Mouse (Mus musculus) embryonic facial prominence, embryonic 10.5 days (tissue): ENCODE data around the gene Eid2b. TPM values are rescaled to one million over a fixed set of nuclear protein-coding genes. Genes with fewer than 3 reads are reported as not detected.
A peak's percentile ranks its signal among the peaks of the same experiment; 100 is the strongest.

ENCODE experiments used
- DNase-seq: peaks from one replicate; pipeline ENCODE4 v3.0.0-alpha.2; 2017; ENCODE audit warnings: low spot score
- H3K27ac ChIP-seq: fragments of 300-500 bp; sonication (generic); replicated peaks from 2 replicates; pipeline ENCODE4 v1.5.1; 2016; ENCODE audit warnings: mild to moderate bottlenecking
- H3K27me3 ChIP-seq: fragments of 300-500 bp; sonication (generic); replicated peaks from 2 replicates; pipeline ENCODE4 v1.6.1; 2016; ENCODE audit warnings: low read depth, mild to moderate bottlenecking; ENCODE audit not compliant: poor library complexity, severe bottlenecking
- H3K36me3 ChIP-seq: fragments of 300-500 bp; sonication (generic); replicated peaks from 2 replicates; pipeline ENCODE4 v1.6.1; 2016; ENCODE audit warnings: mild to moderate bottlenecking, moderate library complexity
- H3K4me1 ChIP-seq: fragments of 300-500 bp; sonication (generic); 2 replicates; pipeline ENCODE4 v1.6.1; 2016
- H3K4me3 ChIP-seq: fragments of 300-500 bp; sonication (generic); 2 replicates; pipeline ENCODE4 v1.5.1; 2016; ENCODE audit warnings: mild to moderate bottlenecking, moderate library complexity
- H3K9me3 ChIP-seq: fragments of 300-500 bp; sonication (generic); 2 replicates; pipeline ENCODE4 v1.6.1; 2016; ENCODE audit warnings: mild to moderate bottlenecking
- WGBS: fragments of 180-500 bp; shearing (Covaris S2); methylation state at CpG from one replicate; pipeline ENCODE4 v1.1.7; 2016; 5-methylcytosine and 5-hydroxymethylcytosine counted together
- polyA plus RNA-seq: library from polyadenylated mRNA; unstranded; fragments of >200 nt; fragmentation: Nextera tagmentation; extraction: Ambion mirVana; gene quantifications from 2 replicates; pipeline ENCODE4 v1.2.1, GENCODE M21; 2016

Gene Eid2b
- polyA plus RNA-seq, 1 experiment from 2014 or later, result 9.7 TPM

- Histone ChIP-seq H3K9me3 (peaks cover 6% of the 10 kb centered on the region; the same call in 1 of the 2 replicates), H3K27me3 (no peaks in the 10 kb centered on the region), H3K27ac (no peak overlapping the region), H3K4me1 (peaks cover 8% of the 10 kb centered on the region), H3K4me3 (peak overlapping the region; percentile 86), H3K36me3 (peaks cover 46% of the 10 kb centered on the region)
- DNase-seq, result peak; percentile 28
- WGBS, result 92% methylated on average over 12 of the region's 12 CpGs
Measured at GRCm38 (mm10) chr7:28269355-28269754, 8.2 kb upstream of the Eid2b start.

GRCm38 (mm10) chr7:28271761-28272160 lies 5.8 kb upstream of the Eid2b start:
- WGBS, result 72% methylated on average over 3 of the region's 3 CpGs
- Histone ChIP-seq H3K27ac (no peak overlapping the region), H3K4me1 (peaks cover 11% of the 10 kb centered on the region), H3K4me3 (no peak overlapping the region), H3K36me3 (peaks cover 46% of the 10 kb centered on the region), H3K27me3 (no peaks in the 10 kb centered on the region), H3K9me3 (peaks cover 6% of the 10 kb centered on the region; the same call in 1 of the 2 replicates)
- no peak for DNase-seq

DNA sequence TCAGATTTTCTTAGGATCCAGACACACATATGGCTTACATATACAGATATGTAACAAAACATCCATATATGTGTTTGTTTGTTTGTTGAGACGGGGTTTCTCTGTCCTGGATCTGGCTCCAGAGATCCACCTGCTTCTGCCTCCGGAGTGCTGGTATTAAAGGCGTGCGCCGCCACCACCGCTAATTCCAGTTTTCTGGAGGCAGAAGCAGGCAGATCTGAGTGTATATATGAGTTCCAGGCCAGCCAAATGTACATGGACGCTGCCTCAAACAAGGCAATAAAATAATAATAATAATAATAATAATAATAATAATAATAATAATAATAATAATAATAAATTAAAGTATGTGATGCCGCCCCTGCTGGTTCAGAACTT lies 313 bp upstream of the Eid2b start:
- peak overlapping the region; percentile 78 for H3K4me3 ChIP-seq
- H3K27me3 ChIP-seq, result no peaks in the 10 kb centered on the region
- H3K27ac ChIP-seq, result no peak overlapping the region
- peaks cover 11% of the 10 kb centered on the region for H3K4me1 ChIP-seq
- H3K36me3 ChIP-seq, result peaks cover 17% of the 10 kb centered on the region
- WGBS, result 61% methylated on average over 8 of the region's 8 CpGs
- H3K9me3 ChIP-seq, result no peaks in the 10 kb centered on the region
- no peak for DNase-seq

DNA sequence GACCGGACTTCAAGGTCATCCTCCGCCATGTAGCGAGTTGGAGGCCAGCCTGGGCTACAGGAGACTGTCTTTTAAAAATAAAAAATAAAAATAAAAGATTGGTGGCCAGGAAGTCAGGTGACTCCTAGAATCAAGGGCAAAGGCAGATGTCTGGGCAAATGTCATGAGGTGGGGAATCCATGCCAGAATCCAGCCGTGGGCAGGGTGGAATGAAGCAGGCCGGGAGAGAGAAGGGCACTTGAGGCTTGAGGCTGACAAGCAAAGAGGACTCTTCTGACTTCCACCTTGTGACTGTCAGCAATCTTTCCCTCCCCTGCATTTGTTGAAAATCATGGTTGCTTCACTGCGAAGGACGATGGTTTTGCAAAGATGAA lies 727 bp downstream of the Eid2b start:
- H3K9me3 ChIP-seq, result no peaks in the 10 kb centered on the region
- H3K27me3 ChIP-seq, result no peaks in the 10 kb centered on the region
- peaks cover 11% of the 10 kb centered on the region for H3K4me1 ChIP-seq
- H3K4me3 ChIP-seq, result peak overlapping the region; percentile 78
- H3K36me3 ChIP-seq, result peaks cover 6% of the 10 kb centered on the region
- 85% methylated on average over 7 of the region's 7 CpGs for WGBS
- H3K27ac ChIP-seq, result peak overlapping the region; percentile 93
- no peak for DNase-seq

DNA sequence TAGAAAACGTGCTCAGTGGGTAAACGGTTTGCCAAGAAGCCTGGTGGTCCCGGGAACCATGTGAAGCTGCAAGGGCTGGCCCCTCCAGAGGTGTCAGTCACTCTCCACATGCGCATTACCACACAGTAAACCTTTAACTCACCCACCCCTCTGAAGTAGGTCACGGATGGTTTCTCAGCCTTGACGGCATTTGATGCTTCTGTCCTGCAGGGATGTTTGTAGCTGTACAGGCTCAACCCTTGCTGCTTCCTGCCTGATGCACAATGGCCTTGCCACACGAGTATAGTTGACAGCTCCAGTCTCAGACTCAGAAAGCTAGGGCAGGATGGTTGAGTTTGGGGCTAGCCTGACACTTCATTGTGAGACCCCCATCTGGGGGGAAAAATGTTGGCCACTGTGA lies 3.1 kb downstream of the Eid2b start:
- WGBS, result 82% methylated on average over 7 of the region's 7 CpGs
- Histone ChIP-seq H3K27me3 (no peaks in the 10 kb centered on the region), H3K36me3 (no peaks in the 10 kb centered on the region), H3K27ac (no peak overlapping the region), H3K9me3 (no peaks in the 10 kb centered on the region), H3K4me3 (no peak overlapping the region), H3K4me1 (peaks cover 8% of the 10 kb centered on the region)
- DNase-seq, result no peak

- no peak overlapping the region; the same call in 1 of the 2 replicates for H3K27ac ChIP-seq
- 1% methylated on average over 18 of the region's 18 CpGs for WGBS
- no peaks in the 10 kb centered on the region for H3K9me3 ChIP-seq
- peak; percentile 54 for DNase-seq
- H3K36me3 ChIP-seq, result no peaks in the 10 kb centered on the region
- peaks cover 32% of the 10 kb centered on the region for H3K4me1 ChIP-seq
- peak overlapping the region; percentile 47 for H3K4me3 ChIP-seq
- H3K27me3 ChIP-seq, result peaks cover 83% of the 10 kb centered on the region
Measured at GRCm38 (mm10) chr7:28290165-28290564, 12.6 kb downstream of the Eid2b start.

DNA sequence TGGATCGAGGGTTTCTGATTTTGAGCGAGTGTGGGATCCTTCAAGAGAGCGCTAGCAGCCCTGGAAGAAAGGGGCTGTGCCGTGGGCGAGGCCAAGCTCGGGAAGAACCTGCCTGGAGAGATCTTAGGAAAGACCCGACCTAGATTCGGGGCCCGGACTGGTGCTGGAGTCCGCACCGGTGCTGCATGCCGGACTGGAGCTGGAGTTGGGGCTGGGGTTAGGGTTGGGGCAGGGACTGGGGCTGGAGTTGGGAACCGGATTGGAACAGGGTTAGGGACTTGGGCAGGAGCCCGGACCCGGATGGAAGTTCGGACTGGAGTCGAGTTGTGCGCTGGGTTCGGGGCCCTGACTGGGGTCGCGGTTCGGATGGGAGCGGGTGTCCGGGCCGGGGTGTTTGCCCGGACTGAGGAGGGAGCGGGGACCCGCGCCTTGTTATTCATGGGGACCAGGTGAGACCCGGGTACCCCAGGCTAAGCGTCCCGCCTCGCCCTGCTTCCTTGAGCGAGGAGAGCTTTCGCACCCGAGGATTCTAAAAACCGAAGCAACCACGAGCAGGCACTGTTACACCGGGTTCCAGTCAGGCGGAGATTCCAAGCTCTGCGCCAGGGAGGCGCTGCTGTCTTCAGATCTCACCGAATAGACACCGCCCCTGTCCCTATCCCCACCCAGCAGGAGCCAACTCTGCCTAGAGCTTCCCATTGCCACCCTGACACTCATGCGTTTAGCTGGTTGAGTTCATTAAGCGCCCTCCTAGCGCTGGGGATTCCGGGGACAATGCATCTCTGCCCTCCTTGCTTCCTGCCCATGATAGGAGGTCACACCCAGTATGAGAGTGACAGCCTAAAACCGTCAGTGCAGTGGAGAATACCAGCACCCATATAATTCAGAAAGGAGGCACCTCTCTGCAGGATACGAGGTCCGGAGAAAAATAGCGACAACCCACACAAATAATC lies 13.4 kb downstream of the Eid2b start, which contains the start of gene Selenov:
Gene Selenov (minus strand): TSS at position 549 of the 953 bp plus-strand sequence.
- peaks cover 34% of the 10 kb centered on the region for H3K4me1 ChIP-seq
- peak within 1 kb of the TSS; percentile 47 for H3K4me3 ChIP-seq
- no peaks in the 10 kb centered on the region for H3K36me3 ChIP-seq
- WGBS, result under 1% methylated on average over 52 of the region's 52 CpGs
- no peaks in the 10 kb centered on the region for H3K9me3 ChIP-seq
- H3K27ac ChIP-seq, result no peak within 1 kb of the TSS; the same call in 1 of the 2 replicates
- peaks cover 90% of the 10 kb centered on the region for H3K27me3 ChIP-seq
- peak; percentile 55 for DNase-seq

DNA sequence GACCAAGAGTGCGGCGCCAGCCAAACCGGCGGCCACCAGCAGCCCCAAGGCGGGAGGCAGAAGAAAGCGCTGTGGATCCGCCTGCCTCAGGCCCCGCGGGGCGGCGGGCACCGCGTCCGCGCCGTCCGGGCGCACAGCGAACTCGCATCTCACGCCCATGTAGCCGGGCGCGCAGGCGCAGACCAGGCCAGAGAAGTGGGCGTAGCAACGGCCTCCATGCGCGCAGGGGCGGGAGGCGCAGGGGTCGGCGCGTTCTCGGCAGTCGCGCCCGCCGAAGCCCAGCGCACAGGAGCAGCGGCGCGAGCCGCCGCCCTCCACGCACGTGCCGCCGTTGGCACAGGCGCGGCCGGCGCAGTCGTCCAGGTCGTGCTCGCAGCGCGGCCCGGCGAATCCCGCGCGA lies 16.9 kb downstream of the Eid2b start:
- Histone ChIP-seq H3K27ac (peak overlapping the region; percentile 70), H3K27me3 (peaks cover 100% of the 10 kb centered on the region)
- WGBS, result 2% methylated on average over 63 of the region's 63 CpGs

DNA sequence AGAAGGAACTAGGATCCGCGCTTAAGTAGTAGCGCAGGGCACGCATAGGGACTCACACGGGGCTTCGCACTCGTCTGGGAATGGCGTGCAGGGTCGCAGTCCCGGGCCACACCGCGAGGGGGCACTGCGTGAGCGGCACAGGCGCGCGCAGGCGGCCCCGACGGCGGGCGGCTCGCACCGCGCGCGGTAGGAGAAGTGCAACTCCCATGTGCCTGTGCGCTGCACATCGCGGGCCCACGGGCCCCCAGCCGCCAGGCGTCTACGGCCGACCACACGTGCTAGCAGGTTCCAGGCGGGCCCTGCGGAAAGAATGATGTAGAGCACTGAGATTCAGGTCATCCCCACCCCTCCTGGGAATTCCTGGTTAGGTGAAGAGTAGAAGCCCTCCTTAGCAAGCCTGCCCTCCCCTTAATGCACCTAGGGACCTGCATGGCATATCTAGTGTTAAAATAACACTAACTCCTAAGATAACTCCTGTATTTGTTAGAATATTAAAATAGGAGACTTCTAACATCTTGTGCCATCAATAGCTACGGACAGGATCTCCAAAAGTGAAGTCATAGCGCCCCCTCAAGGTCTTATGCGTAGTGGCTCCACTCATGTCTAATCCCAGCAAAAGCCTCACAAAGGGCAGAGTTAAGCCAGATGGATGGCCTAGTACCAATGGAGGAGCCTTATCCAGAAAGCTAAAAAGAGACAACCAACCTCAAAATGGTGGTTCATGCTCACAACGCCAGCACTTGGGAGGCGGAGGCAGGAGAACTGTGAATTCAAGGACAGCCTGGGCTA lies 21.5 kb downstream of the Eid2b start:
- Histone ChIP-seq H3K27me3 (peaks cover 98% of the 10 kb centered on the region), H3K36me3 (peaks cover 2% of the 10 kb centered on the region; the same call in 1 of the 2 replicates), H3K27ac (no peak overlapping the region; the same call in 1 of the 2 replicates), H3K4me1 (peaks cover 45% of the 10 kb centered on the region), H3K9me3 (no peaks in the 10 kb centered on the region), H3K4me3 (peak overlapping the region; percentile 47)
- 10% methylated on average over 43 of the region's 43 CpGs for WGBS
- DNase-seq, result peak; percentile 65

More for the DNA sequence above, 16.9 kb downstream of the Eid2b start:
- no peaks in the 10 kb centered on the region; the same call in 1 of the 2 replicates for H3K36me3 ChIP-seq
- peaks cover 35% of the 10 kb centered on the region for H3K4me1 ChIP-seq
- peak; percentile 89 for DNase-seq
- no peaks in the 10 kb centered on the region for H3K9me3 ChIP-seq
- peak overlapping the region; percentile 65 for H3K4me3 ChIP-seq

- H3K4me1 ChIP-seq, result peaks cover 32% of the 10 kb centered on the region
- peak within 1 kb of the TSS; percentile 53 for H3K4me3 ChIP-seq
- H3K36me3 ChIP-seq, result peaks cover 25% of the 10 kb centered on the region
- peak within 1 kb of the TSS; percentile 76 for H3K27ac ChIP-seq
- peak; percentile 82 for DNase-seq
- no peaks in the 10 kb centered on the region for H3K9me3 ChIP-seq
- H3K27me3 ChIP-seq, result peaks cover 70% of the 10 kb centered on the region
- WGBS, result 1% methylated on average over 30 of the region's 30 CpGs
Measured at GRCm38 (mm10) chr7:28301616-28302433, 24.3 kb downstream of the Eid2b start, which contains the start of gene Dll3. TSS of gene Dll3 (minus strand) at chr7:28302238.

DNA sequence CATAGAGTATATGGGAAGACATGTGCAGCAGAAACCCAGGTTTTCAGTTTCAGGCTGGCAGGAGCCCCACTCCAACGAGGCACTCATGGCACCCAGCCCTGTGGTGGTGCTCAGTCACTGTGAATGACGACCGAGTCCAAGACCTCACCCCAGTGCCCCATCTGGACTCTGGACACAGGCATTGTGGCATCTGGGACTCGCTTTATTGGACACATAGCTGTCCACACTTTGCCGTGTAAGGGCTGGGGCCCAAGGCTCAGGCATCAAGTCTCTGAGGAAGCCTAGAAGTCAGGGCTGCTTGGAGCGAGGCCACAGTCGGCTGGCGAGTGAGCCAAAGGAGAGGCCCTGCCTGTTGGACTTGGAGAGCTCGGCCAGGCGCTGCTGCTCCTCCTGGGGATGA lies 28.1 kb downstream of the Eid2b start:
- Histone ChIP-seq H3K4me1 (peaks cover 36% of the 10 kb centered on the region), H3K27ac (no peak overlapping the region), H3K4me3 (no peak overlapping the region), H3K27me3 (peaks cover 32% of the 10 kb centered on the region), H3K9me3 (no peaks in the 10 kb centered on the region), H3K36me3 (peaks cover 63% of the 10 kb centered on the region)
- WGBS, result 93% methylated on average over 10 of the region's 10 CpGs
- no peak for DNase-seq

- 93% methylated on average over 8 of the region's 8 CpGs for WGBS
- H3K4me3 ChIP-seq, result no peak overlapping the region
- H3K27me3 ChIP-seq, result peaks cover 26% of the 10 kb centered on the region
- H3K4me1 ChIP-seq, result peaks cover 39% of the 10 kb centered on the region
- no peaks in the 10 kb centered on the region for H3K9me3 ChIP-seq
- peaks cover 64% of the 10 kb centered on the region for H3K36me3 ChIP-seq
- no peak for DNase-seq
- no peak overlapping the region for H3K27ac ChIP-seq
Measured at GRCm38 (mm10) chr7:28306216-28306615, 28.7 kb downstream of the Eid2b start.
